Mouse (Mus musculus) large intestine, adult 2 months (tissue): ENCODE results near the gene March7. TPM values are rescaled to one million over a fixed set of nuclear protein-coding genes. Genes with fewer than 3 reads are reported as not detected.

Experiments used
- DNase-seq: peaks from one replicate; pipeline ENCODE4 v3.0.0-alpha.2; 2012; ENCODE audit warnings: low read depth, low spot score
- WGBS: fragments of 180-500 bp; shearing (Covaris S2); methylation state at CpG from one replicate; pipeline ENCODE4 v1.1.7; 2018; 5-methylcytosine and 5-hydroxymethylcytosine counted together
- polyA plus RNA-seq: library from polyadenylated mRNA; depleted of rRNA; stranded (reverse); fragments of >200 nt; gene quantifications from 2 replicates; pipeline ENCODE4 v1.2.3, GENCODE M21; 2012; rRNA removed

March7 gene
- polyA plus RNA-seq, 1 experiment, result 6.0 TPM

DNA sequence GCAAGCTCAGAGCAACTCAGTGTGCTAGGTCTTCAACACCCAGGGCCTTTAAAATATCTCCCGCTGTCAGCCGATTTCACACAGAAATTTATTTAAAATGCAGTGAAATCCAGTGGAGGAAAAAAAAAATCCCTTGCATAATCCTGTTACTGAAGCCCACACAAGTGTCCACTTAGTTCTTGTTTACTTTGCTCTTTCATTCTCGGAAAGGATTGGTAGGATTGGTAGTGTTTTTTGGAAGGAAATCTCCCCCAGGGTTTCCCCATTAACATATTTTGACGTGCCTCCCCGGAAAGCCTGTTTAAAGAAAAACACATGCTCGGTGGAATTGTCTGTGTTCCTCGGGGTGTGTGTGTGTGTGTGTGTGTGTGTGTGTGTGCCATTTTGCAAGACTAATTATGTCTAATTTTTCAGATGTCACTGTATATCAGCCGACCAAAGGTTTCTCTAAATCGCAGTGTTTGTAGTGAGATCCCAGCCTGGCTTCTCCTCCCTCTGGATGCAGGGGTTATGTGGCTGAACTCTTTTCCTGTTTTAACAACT lies 73.6 kb downstream of the March7 start:
- no peak for DNase-seq
- 31% methylated on average over 9 of the region's 9 CpGs for WGBS

DNA sequence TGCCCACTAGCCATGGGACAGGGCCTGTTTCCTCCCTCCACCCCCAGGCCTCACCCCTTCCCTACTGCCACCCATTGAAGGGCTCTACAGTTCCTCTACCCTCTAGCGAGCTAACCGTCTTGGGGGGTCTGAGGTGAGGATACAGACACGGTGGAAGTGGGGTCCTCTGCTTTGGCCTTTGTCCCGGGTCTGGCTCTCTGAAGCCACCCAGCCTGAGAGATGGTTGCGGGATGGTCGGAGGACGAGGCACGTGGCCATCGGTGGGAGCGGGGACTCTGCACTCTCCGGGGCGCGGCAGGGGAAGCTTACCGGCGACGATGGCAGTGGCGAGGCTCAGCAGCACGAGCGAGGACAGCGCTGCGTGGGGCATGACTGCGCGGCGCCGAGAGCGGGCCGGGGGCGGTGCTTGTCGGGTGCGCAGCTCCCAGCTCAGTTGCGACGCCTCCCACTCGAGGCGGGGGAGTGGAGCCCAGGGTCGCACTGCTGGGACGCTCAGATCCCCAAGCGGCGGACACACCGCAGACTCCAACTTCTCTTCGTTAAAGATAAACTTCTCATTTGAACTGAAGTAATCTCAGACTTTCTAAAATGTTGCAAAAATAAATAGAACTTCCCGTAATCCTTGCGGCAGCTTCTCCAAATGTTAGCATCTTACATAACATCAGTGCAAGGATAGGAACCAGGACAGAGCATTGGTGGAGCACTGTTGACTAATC lies 74.2 kb downstream of the March7 start:
- WGBS, result 1% methylated on average over 42 of the region's 42 CpGs
- no peak for DNase-seq

DNA sequence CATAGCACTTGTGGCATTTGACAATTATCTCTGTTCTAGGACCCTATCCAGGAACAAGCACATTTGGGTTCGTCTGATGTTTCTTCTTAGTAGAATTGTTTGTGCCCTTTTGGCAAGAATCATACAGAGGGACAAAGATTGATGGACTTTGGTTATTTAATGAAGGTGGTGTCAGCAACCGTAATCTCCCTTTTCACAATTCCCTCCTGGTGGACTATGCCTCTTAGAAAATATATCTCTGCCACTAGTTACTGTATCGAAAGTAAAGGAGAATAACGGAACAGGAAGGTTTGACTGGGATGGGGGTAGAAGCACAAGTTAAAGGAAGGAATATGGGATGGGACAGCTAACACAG lies 74.8 kb downstream of the March7 start, which contains the start of gene Cd302:
Gene Cd302, minus strand, starts transcription at position 22 of the 355 bp plus-strand sequence.
- WGBS, result 6% methylated on average over 4 of the region's 4 CpGs
- DNase-seq, result no peak

DNA sequence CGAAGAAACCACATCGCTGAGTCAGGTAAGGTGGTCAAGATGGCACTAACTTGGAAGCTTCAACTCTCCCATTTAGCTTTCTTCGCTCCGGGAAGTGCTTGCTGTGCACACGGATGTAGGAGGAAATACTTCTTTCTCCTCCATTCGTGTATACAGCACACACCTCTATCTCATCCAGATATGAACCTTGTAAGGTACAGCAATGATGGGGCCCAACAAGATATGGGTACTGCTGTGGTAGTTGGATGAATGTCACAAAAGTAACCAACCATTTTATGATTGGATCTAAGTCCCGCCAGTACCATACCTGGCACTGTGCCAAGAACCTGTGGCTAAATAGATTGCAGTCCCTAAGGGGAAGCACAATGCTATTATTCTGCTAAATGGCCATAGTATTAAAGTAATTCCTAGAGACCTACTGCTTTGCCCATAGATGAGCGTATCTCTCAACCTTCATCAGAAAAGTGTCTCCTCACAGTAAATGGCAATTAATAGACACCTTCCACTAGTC lies 75.5 kb downstream of the March7 start:
- DNase-seq, result no peak
- WGBS, result 60% methylated on average over 8 of the region's 8 CpGs

DNA sequence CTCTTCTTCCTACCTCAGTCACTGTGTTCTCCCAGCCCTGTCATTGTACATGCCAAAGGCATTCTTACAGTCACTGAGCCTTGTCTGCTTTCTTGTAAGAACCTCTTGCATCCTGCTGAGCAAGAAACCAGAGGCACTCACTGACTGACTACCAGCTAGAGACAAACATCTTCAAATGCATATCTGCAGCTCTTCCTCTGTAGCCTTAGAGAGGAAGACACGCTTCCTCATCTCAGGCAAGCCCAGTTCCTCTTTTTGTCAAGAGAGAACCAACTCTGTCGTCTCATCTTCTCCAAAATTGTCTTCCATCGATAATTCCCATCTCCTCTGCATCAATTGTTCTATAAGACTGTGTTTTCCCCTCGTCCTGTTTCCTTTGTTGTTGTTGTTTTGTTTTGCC lies 78.9 kb downstream of the March7 start:
- WGBS, result 81% methylated on average over 4 of the region's 4 CpGs
- DNase-seq, result no peak

GRCm38 (mm10) chr2:60289451-60289850 lies 79.8 kb downstream of the March7 start:
- no peak for DNase-seq
- 17% methylated on average over 1 of the region's 1 CpGs for WGBS

DNA sequence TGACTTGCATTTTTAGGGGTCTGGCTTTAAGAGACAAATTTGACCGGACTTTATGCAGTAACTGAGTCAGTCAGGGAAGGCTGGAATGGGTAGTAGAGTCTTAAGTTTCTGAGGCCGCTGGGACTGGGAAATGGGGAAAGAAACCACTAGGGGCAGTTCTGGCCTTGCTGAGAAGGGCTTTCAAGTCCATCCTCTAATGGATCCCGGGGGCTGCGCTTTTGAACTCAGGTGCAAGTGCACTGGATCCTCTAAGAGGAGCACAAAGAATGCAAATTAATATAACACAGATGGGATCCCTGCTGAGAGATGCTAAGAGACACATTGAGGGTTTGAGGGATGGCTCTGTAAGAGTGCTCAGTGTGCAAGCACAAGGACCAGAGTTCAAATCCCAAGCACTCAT lies 81.7 kb downstream of the March7 start:
- WGBS, result 84% methylated on average over 4 of the region's 4 CpGs
- DNase-seq, result no peak

- WGBS, result 84% methylated on average over 3 of the region's 3 CpGs
- no peak for DNase-seq
These were observed 88.6 kb downstream of the March7 start for GRCm38 (mm10) chr2:60298266-60298665.

- 43% methylated on average over 2 of the region's 2 CpGs for WGBS
- DNase-seq, result no peak
These were observed 89.6 kb downstream of the March7 start for GRCm38 (mm10) chr2:60299323-60299722.

Other genes starting within 250 kb of the March7 start
- 7.0 and 14.9 TPM in 2 replicates for gene Baz2b, start within 50 bp of the March7 start, polyA plus RNA-seq
- 18.8 and 30.2 TPM in 2 replicates for gene Cd302, start 74.6 kb downstream of the March7 start, polyA plus RNA-seq
- gene Ly75, start 173.4 kb downstream of the March7 start, polyA plus RNA-seq, result 3.5 and 8.6 TPM in 2 replicates